Mouse (Mus musculus) left cerebral cortex, postnatal 14 days (tissue): ENCODE measurements around the gene Mup4. TPM values are rescaled to one million over a fixed set of nuclear protein-coding genes. Genes with fewer than 3 reads are reported as not detected.
"Not testable (repeated sequence)": the region's sequence is repeated elsewhere in the genome, so short reads cannot be mapped to it uniquely, and the experiment has no call there.

ENCODE experiments used
- DNase-seq, 2 experiments: peaks; one replicate each; pipeline ENCODE4 v3.0.0; 2021 to 2022; ENCODE audit warnings: low spot score in 2 of 2, mixed read lengths in 1 of 2
- intact Hi-C: fragments of 180-260 bp; cut with DNase I; formaldehyde crosslinking; loops from one replicate; pipeline ENCODE4 v1.15.1; 2025
- long read RNA-seq, 2 experiments: library from polyadenylated mRNA; stranded (forward); transcript quantifications; one replicate each; pipeline ENCODE4 v2.0.0; 2021
- total RNA-seq, 2 experiments: library from RNA; stranded (reverse); gene quantifications; 2 replicates each; pipeline ENCODE4 v1.2.3; 2021

The Mup4 gene
- total RNA-seq: not detected
- long read RNA-seq, experiment 1: 0 reads
- long read RNA-seq, experiment 2: 0 reads

DNA sequence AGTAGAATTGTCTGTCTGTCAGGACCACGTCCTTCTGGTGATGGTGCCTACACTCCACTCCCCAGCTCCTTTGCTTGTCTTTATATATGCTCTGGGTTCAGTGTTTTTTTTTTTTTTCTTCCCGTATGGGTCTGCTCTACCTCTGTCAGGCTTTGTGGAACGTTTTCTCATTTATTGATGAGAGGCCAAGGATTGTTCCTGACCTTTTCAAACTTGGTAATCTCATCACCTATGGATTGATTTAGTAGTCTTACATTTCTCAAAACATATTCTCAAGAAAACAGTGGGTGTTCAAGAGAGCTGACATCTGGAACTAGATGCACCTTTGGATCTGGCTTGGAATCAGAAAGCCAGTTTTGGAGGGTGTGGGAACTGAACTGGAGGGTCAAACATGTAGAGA lies at the start of gene Mup4:
TSS of gene Mup4 (minus strand) at position 101 of the 400 bp plus-strand sequence.
- no peak for DNase-seq
- intact Hi-C loops: no loop called here

DNA sequence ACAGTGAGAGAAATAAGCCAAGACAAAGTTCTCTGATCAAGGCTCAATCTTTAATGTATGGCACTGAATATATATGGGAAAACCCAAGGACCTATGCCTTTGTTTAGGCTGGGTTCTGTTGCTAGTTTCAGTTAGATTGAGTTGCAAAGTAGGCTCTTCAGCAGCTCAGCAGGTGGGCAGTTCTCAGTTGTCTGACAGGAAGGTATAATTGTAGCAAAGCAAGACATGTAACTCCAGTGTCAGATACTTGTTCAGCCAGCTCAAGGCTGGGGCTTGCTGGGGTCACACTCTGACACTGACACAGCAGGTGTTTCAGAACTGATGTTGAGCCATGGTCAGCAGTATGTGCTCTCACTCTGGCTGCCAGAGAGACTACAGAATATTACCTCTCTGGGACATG lies 37.4 kb upstream of the Mup4 start:
- intact Hi-C loops, DNase-seq: not testable (repeated sequence)

DNA sequence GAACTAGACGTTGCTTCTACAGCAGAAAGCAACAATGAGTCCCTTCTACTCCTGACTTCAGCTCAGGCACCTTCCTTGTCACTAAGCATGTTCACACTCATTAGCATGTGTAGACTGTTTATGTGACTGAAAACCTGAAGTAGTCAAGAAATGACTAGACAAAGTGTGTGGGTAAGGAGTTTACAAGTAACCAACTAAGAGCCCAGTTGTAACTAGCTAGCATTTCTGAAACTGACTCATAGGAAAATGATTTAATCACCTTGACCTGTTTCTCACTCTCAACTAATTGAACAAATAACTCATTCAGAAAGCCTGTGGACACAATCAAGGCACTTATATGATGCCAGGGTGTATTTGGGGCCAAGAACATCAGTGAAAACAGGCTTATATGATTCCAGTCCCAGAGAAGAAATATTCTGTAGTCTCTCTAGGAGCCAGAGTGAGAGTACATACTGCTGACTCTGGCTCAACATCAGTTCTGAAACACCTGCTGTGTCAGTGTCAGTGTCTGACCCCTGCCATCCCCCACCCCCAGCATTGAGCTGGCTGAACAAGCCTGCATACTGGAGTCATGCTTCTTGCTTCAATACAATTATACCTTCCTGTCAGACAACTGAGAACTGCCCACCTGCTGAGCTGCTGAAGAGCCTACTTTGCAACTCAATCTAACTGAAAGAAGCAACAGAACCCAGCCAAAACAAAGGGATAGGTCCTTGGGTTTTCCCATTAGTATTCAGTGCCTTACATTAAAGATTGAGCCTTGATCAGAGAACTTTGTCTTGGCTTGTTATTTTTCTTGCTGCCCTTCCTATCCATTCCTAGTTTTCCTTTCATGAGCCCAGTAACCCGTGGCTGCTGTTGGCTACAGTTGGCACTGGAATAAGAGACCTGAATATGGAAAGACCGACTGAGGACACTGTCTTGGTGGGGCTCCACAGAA lies 3.2 kb upstream of the Mup4 start, which contains the start of gene Mup6:
TSS of gene Mup6 (plus strand) at position 890 of the 940 bp plus-strand sequence.
- intact Hi-C loops: no loop called here
- DNase-seq: no peak

DNA sequence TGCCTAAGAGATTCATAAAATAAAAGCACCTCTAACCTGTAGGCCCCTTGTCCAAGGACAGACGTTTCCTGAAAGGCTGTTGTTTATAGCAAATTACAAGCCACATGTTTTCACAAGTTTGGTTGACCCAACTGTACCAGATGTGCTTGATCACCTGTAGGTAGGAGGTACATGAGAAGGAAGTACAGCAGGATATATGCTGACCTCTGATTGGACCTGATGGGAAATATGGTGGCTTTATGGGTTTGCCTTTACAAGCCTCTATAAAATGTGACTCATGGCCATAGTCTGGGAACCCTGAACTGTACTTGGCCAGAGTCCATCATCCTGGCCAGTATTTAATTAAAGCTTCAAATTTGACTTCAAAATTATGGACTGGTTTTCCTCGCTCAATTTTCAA lies 23.0 kb downstream of the Mup4 start:
- no peak for DNase-seq

DNA sequence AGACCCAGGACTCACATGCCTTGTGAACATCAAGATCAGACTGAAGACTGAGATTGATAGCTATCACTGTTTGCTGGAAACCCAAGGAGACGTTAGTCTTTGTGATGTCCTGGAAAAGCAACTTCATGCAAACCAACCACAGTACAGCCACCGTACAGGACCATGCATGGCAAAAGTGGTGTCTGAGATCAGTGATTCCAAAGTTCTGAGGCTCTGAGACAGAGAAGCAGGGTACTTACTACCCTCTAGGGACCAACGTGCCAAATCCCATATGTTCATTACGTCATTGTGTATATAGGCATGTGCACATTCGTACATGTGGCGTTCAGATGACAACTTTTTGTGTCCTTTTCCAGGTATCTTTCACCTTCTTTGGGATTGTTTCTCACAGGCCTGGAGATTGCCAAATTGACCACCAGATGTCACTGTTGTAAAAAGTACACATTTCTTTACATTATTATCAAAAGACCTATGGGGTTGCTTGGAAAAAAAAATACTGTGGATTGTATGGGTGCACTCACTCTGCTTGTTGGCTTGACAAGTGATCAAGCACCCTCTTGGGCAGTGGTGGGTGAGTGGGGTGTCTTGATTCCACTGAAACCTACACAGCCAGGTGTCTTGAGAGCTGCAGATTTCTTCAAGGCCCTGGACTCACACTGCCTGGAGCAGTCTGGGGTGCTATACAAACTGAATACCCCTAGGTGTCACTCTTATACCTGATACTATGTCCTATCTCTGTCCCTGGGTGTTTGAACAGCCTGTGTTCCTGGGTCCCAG lies 27.8 kb downstream of the Mup4 start:
- peak; percentile 10 to 53 for DNase-seq
- intact Hi-C loops: no loop called here

More for the DNA sequence above, 23.0 kb downstream of the Mup4 start:
- intact Hi-C loops: no loop called here

DNA sequence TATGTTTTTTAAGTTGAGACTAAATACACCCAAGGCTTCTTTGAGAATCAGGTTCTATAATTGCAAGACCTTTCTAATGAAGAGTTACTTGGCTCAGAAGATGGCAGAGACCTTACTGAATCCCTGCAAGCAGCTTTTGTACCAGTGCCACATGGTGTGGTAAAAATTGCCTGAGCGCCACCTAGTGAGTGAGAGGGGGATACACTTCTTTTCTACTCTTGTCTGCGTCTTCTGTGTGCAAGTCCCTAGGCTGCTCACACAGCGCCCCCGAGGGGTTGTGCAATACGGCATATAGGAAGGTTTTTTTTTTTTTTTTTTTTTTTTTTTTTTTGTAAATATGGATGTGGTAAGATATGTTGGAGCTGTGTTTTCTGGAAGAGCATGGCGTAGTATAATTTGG lies 32.2 kb downstream of the Mup4 start:
- peak; percentile 77 to 83 for DNase-seq
- intact Hi-C loops: no loop called here

DNA sequence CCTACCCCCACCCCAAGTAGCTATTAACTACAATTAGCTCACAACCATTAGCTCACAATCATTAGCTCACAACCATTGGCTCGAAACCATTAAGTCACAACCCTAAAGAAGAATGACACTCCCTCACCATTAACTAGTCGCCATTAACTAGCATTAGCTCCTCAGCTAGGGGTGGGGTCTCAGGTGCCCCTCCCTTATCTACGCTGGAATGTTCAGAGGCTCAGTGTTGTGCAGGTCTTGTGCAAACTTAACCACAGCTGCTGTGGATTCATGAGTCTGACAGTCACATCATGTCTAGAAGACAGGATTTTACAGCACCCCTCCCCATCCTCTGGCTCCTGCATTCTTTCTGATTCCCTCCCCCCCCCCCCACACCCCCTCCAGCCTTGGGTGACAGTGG lies 32.8 kb downstream of the Mup4 start:
- intact Hi-C loops: loop anchor here (1.0 kb wide), 1 partner anchor 140 kb away; no protein-coding TSS in a partner anchor
- DNase-seq: no peak

DNA sequence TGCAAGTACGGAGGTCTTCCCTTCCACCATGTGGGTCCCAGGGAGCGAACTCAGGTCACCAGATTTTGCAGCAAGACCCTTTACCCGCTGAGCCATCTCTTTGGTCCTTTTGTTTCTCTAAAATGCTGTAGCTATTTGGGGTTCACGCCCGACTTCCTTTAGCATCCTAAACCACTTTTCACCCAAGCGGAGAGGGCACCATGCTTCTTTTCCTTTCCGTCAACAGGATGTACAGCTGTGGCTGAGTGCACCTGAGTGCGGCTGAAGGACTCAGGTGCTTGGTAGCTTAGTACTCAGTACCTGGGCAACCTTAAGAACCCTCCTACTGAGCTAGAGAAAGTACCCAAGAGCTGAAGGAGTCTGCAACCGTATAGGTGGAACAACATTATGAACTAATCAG lies 35.4 kb downstream of the Mup4 start:
- DNase-seq: no peak

DNA sequence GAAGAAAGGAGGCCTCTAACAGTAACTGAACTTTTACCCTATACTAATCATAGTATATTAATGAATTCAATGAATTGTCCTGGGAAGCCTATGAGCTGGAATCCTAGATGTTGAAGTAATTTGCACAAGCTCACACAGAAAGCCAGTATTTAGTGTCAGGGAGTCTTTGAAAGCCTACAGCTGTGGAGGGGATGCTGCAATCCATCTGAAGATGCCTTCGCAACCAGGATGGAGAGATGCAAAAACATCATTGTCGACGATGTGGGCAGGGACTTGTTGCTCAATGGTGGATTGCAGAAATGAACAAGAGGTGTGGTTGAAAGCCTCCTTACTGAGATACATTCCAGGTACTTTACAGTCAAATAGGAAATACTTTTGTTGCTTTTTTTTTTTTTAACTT lies 42.5 kb downstream of the Mup4 start:
- no peak for DNase-seq
- intact Hi-C loops: no loop called here

More for the DNA sequence above, 35.4 kb downstream of the Mup4 start:
- intact Hi-C loops: no loop called here

DNA sequence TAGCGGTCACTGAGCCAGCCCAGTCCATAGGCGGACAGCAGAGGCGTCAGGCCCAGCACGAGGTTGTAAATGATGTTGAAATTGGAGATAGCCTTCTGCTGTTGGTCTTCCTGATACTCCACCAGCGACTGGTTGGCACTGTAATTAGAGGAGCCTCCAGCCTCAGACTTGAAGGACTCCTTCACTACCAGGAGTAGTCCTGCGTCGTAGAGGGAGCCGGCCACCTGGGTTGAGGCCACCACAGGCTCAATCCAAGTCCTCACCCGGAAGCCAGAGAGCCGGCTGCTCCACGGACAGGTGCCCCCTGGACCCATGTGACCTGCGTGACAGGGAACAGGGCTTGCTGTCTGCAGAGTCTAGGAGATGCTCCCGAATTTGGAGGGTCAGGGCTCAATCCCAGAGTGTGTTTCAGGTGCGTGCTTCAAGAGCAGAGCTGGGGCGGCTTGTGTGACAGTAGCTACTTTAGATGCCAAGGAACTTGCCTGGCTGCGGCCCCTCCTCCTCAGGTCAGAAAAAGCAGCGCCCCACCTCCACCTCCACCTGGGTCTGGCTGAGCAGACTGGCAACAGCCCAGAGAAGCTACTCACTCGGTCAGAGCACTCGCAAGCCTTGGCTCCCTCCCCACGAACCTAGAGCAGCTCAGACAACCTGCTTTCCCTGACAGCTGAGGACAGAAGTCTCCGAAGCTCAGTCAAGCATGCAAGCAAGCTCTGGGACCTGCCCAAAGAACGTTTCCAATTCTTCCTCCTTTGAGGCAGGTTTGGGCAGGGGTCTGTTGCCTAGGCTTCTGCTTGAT lies 45.7 kb downstream of the Mup4 start, which contains the start of gene Slc46a2:
TSS of gene Slc46a2 (minus strand) at position 449 of the 796 bp plus-strand sequence.
- intact Hi-C loops: no loop called here
- no peak for DNase-seq

DNA sequence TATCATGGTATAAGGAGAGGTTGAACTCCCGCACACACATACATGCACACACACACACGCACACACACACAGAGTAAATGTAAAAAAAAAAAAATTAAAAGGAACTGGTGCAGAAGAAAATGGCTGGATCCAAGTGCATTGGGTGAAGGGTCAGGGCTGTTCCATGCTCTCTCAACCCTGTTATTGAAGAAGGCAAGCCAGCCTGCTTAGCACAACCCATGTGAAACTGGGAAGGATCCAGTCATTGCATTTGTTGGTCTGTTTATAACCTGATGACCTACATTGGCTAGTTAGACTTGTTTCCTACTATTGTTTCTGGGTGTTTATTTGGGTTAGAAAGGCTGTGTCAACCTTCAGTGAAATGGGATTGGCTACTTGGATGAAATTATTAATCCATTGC lies 51.7 kb downstream of the Mup4 start:
- intact Hi-C loops: no loop called here
- no peak for DNase-seq

DNA sequence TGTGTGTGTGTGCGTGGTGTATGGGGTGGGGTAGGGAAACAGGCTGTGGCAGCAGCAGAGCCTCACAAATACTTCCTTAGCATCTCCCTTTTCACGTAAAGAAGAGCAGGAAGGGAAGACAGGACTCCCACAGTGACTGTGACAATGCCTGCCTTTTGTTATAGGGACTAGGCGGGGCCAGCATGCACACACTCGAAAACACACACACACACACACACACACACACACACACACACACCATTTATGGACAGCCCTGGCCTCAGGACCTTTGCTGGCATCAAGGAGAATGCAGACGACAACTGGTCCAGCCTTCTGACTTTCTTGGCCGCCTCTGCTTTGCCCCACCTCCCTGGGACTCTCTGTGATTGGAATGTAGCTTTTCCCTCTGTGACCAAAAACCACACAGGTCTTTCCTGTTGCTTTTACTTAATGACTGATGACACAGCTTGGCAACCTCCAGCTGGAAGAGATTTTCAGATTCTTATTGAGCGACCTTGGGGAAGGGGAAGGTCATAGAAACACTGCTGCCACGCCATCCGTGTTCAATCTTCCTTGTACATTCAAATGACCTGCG lies 52.8 kb downstream of the Mup4 start:
- intact Hi-C loops: no loop called here
- no peak for DNase-seq

DNA sequence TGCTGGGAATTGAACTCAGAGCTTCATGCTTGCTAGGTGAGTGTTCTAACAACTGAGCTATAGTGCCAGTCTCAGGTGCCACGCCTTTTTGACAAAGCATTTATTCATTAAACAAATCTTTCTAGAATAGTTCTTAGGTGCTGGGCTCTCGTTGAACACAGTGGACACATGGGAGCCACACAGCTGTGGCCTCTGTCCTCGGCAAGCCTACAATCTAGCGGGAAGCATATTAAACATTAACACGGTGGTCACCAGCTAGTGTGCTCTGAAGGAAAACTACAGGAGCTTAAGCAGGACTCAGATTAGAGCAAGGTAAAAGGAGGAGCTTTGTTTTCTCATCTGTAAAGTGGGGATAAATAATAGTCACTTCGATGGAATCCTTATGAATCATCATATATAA lies 53.4 kb downstream of the Mup4 start:
- intact Hi-C loops: no loop called here
- DNase-seq: no peak

Other genes with a start within 250 kb of the Mup4 start
- gene Inip, start 159.1 kb downstream of the Mup4 start, total RNA-seq: 10 to 100 TPM; 24.2 to 24.6 TPM
- gene Snx30, start 154.9 kb downstream of the Mup4 start, total RNA-seq: 10 to 100 TPM; 40.4 to 41.3 TPM
- not detected for gene Slc46a2, start 45.7 kb downstream of the Mup4 start, total RNA-seq
- gene Mup6, start 3.6 kb upstream of the Mup4 start, total RNA-seq: not detected
- gene Mup7, start 109.8 kb upstream of the Mup4 start, total RNA-seq: not detected
- not detected for gene Mup2, start 193.6 kb upstream of the Mup4 start, total RNA-seq